Comparison of ENCODE assay signal across 1 mouse cellular context in genomic region chr1:74806360-74807311, GRCm38 (mm10).
TF ChIP-seq lines count a peak whose summit lies in the region.

No protein-coding gene starts in this region.

TF ChIP-seq in CH12.LX, 34 proteins besides CTCF, POLR2A, EP300 and RAD21 (continued from another document):
- TF ChIP-seq MYC (IDR thresholded peaks at IDR 0.05; ENCODE audit: low read depth, low read length) (peak; percentile 56; the same call in 1 of the 2 replicates), E2F4 (IDR thresholded peaks at IDR 0.05; ENCODE audit: insufficient replicate concordance, low read depth, low read length) (no peak), MAX (IDR thresholded peaks at IDR 0.05; ENCODE audit: low read length) (peak; percentile 28; the same call in 1 of the 2 replicates), IRF4 (IDR thresholded peaks at IDR 0.05; ENCODE audit: low read depth, low read length) (peak; percentile 94), JUND (conservative IDR thresholded peaks at IDR 0.05; ENCODE audit: low read depth, low read length) (no peak), CHD2 (IDR thresholded peaks at IDR 0.05; ENCODE audit: low read length) (peak; percentile 90), BHLHE40 (IDR thresholded peaks at IDR 0.05; ENCODE audit: low read depth, low read length) (peak; percentile 96), NRF1 (IDR thresholded peaks at IDR 0.05; ENCODE audit: low read depth, low read length) (peak; percentile 70), SMC3 (IDR thresholded peaks at IDR 0.05; ENCODE audit: low read depth, low read length) (peak; percentile 25), MXI1 (IDR thresholded peaks at IDR 0.05; ENCODE audit: low read depth, low read length) (peak; percentile 74), RCOR1 (conservative IDR thresholded peaks at IDR 0.05; ENCODE audit: low read depth, low read length) (peak; percentile 86; the same call in 1 of the 2 replicates), ZNF384 (IDR thresholded peaks at IDR 0.05; ENCODE audit: low read depth, low read length) (no peak), KAT2A (IDR thresholded peaks at IDR 0.05; ENCODE audit: insufficient replicate concordance, low read length) (no peak), ELF1 (IDR thresholded peaks at IDR 0.05; ENCODE audit: low read depth, low read length) (peak; percentile 16), HCFC1 (IDR thresholded peaks at IDR 0.05; ENCODE audit: low read depth, low read length) (no peak; the same call in 1 of the 2 replicates), NELFE (IDR thresholded peaks at IDR 0.05; ENCODE audit: low read depth, low read length) (no peak), JUN (IDR thresholded peaks at IDR 0.05; ENCODE audit: insufficient read depth, low read depth, low read length) (peak; percentile 81), MAZ (IDR thresholded peaks at IDR 0.05; ENCODE audit: low read depth, low read length) (peak; percentile 99), ZKSCAN1 (IDR thresholded peaks at IDR 0.05; ENCODE audit: borderline replicate concordance, low read depth, low read length) (no peak), UBTF (IDR thresholded peaks at IDR 0.05; ENCODE audit: low read depth, low read length) (no peak), GABPA (IDR thresholded peaks at IDR 0.05; ENCODE audit: insufficient replicate concordance, low read depth, low read length) (no peak), MEF2A (IDR thresholded peaks at IDR 0.05; ENCODE audit: borderline replicate concordance, low read depth, low read length) (peak; percentile 89), TCF12 (IDR thresholded peaks at IDR 0.05; ENCODE audit: low read depth, low read length) (peak; percentile 99), ZMIZ1 (IDR thresholded peaks at IDR 0.05; ENCODE audit: low read depth, low read length) (no peak; the same call in none of the 2 replicates), MAFK (IDR thresholded peaks at IDR 0.05; ENCODE audit: insufficient replicate concordance, low read length) (no peak), POLR2AphosphoS2 (IDR thresholded peaks at IDR 0.05; ENCODE audit: low read depth, low read length) (peak; percentile 91), USF1 (IDR thresholded peaks at IDR 0.05; ENCODE audit: low read depth, low read length) (no peak), PAX5 (IDR thresholded peaks at IDR 0.05; ENCODE audit: low read length) (no peak), USF2 (conservative IDR thresholded peaks at IDR 0.05; ENCODE audit: low read depth, low read length) (no peak)
TF ChIP-seq in CH12.LX: peak in this region for 17.
